Mouse (Mus musculus): Measurements from ENCODE around the gene Rbm12.

DNA sequence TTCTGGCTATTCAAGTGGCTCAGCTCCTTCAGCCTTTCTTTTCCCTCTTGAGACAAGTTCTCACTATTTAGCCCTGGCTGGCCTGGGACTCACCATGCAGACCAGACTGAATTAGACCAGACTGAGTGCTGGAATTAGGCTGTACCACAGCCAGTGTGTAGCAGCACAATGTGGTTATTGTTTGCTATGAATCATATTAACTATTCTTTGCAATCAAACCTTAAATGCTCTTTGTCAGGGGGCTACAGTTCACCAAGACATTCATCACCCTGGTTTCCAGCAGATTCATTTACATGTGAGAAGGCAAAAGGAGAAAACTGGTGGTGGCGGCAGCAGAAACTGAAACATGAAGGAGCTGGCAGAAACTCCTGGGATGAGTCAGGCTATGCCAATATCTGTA, 22.0 kb downstream of the Rbm12 start:
- TF ChIP-seq GATA1 (IDR thresholded peaks at IDR 0.05; ENCODE audit: borderline replicate concordance, low read length) (no peak), CTCF (IDR thresholded peaks at IDR 0.05; ENCODE audit: low read depth, low read length) (no peak), TAL1 (conservative IDR thresholded peaks at IDR 0.05; ENCODE audit: low read depth, low read length) (no peak), POLR2AphosphoS5 (IDR thresholded peaks at IDR 0.05; ENCODE audit: insufficient replicate concordance, low read depth, low read length) (no peak), GATA2 (IDR thresholded peaks at IDR 0.05; ENCODE audit: borderline replicate concordance, low read depth, low read length) (no peak)
